Mouse (Mus musculus): ENCODE measurements around the gene Dysf.
"Not testable (repeated sequence)": the region's sequence is repeated elsewhere in the genome, so short reads cannot be mapped to it uniquely, and the experiment has no call there.

The Dysf gene

DNA sequence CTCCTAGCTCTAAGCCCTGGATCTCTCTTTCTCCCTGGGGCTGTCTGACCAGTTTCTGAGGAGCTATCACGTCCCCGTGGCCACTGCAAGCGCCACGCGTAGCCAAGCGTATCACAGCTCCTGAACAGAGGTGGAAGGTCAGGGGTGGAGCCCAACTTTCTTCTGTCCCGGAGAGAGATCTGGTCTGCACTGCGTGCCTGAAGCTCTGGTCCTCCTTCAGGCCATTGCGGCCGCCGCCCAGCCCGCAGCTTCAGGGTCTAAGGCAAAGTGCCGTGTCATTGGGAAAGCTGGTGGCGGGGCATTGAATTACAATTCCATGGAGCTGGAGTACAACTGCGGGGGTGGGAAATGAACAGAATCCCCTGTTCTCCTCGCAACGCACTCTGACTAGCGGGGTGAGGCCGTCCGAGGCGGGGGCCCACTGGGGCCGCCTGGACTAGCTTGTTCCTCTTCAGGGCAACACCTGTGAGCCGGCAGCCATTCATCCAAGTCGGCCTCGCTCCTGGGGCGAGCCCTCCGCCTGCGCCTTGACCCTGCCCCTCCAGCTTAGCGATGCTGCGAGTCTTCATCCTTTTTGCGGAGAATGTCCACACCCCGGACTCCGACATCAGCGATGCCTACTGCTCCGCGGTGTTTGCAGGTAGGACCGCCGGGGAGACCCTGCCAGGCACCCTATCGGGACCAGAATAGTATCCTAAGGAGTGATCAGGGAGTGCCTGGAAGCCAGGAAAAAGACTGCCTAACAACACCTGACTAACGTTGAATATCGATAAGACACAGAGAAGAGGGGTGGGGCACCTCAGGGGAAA lies at the start of gene Dysf:
Gene Dysf, plus strand, starts transcription at position 228 of the 809 bp plus-strand sequence.
- no peak for DNase-seq (ENCODE audit: low read depth, low spot score)

DNA sequence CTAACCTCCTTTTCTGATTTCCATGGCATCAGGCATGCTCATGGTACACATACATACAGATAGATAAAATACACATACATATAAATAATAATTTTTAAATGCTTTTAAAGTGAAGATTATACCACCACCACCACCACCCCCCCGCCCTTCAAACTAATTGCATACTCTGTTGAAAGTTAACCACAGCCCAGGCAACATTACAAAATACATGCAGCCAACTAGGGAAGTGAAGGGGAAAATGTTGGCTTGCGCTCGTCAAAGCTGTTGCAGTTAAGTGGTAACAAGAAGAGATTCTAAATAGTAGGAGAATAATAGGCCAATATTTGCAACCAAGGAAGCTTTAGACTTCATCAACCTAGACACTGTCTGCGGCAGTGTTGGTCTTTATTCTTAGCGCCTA lies 20.7 kb upstream of the Dysf start:
- no peak for DNase-seq (ENCODE audit: low read depth, low spot score)

DNA sequence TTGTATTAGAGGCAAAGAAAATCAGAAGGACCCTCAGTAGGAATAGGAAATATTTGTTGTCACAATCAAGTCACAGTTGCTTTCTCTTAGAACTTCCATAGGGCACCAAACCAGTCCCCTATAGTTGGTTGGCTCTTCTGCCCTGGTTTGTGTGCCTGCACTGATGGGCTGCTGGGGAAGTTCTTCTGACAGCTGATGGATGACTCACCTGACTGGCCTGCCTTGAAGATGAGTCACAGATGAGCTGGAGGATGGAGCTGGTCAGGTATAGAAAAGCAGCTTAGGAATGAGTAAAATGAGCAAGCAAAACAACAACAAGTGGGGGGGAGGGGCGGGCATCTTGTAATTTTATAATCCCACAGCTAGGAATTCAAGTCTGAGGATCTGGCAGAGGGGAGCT lies 5.7 kb upstream of the Dysf start:
- DNase-seq (ENCODE audit: low read depth, low spot score): no peak

DNA sequence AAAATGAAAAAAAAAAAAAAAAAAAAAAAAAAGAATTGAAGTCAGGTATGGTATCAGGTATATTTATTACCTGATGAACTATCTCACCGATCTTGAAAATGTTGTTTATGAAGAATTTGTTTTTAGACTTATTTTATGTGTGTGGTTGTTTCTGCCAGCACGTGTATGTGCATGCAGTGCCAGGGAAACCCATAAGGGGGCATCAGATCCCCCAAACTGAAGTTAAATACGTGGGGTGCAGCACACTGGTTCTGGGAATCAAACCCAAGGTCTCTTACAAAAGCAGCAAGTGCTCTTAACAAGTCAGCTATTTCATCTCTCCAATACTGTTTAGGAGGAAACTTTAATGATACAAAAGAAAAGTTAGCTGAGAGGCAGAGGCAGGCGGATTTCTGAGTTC lies 4.1 kb upstream of the Dysf start:
- DNase-seq (ENCODE audit: low read depth, low spot score): no peak

DNA sequence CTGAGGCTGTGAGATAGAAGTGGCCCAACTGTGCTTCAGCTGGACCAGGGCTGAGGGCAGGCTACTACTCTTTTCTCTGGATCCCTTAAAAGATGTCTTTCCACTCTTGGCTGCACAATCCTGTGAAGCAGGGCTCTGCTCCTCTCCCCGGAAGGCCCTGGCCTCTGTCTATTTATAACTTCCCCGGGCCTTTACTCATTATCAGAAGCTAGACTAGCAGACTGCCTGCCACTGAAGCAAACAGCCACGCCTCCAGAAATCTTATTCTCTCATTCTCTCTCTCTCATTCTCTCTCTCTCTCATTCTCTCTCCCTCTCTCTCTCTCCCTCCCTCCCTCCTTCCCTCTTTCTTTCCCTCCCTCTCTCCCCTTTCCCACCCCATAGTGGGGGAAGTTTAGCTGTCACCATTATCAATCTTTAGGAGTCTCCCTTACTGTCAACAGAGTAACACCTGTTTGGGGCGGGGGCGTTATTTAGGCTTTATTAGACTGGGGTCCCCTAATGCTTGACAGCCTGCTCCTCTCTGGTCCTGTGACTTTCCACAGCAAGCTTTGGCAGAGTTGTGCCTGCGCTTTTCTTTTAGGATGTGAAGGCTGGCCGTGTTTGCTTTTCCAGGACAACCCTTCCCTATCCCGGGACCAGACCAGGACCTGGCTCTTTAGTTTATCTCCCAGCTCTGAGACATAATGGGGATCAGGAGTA lies 932 bp downstream of the Dysf start:
- DNase-seq (ENCODE audit: low read depth, low spot score): no peak

DNA sequence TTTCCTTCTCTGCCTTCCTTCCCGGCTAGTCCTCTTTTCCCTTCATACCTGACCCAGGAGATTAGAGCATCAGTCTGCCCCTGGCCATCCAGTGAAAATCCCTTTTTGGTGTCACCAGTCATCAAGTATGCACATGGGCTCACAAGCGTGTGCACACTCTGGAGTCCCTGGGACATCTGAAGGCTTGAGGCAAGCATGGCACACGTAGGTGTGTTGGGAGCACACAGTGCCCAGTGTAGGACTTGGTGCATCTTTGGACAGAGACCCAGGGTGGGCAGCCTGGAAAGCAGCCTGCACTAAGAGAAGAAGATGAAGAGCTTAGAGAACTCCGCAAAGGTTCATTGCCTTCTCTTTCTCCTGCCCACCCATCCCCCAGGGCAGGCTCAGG lies 1.5 kb downstream of the Dysf start:
- DNase-seq (ENCODE audit: low read depth, low spot score): no peak

DNA sequence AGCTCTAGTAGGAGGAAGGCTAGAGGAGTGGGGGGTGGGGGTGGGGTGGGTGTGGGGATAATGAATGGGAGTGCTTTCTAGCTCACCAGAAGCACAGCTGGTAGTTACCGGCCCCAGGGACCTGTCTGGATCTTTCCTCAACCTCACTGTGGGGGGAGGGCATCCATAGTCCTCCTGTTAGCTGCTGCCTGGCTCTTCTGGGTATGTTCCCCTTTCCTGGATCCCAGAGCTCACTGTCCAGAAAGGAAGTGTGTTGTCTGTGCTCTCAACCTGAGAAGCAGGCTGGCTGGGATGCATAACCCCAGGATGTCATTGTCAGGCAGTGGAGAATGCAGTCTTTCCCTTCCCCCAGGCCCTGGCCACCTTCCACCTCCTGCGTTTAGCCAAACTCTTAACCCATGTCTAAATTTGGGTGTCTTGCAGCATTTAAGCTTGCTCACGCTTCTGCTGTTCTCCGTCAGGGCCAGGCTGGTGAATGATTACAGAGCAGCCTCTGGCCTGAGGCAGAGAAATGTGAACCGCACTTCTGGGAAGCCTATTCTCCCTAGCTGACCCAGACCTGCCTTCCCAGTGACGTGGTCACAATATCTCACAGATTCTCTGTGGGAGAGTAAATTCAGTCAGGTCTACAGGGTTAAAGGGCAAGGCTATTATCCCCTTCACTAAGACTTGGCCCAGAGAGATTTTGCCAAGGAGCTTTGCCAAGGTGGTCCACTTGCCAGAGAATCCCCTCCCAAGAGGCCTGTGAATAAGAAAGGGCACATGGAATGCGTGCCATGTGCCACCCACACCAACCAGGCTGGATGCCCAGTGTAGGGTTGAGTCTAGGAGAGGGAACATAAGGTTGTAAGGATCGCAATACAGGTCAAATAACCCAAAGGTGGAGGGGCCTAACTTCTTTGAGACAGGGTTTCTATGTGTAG lies 2.2 kb downstream of the Dysf start:
- no peak for DNase-seq (ENCODE audit: low read depth, low spot score)

DNA sequence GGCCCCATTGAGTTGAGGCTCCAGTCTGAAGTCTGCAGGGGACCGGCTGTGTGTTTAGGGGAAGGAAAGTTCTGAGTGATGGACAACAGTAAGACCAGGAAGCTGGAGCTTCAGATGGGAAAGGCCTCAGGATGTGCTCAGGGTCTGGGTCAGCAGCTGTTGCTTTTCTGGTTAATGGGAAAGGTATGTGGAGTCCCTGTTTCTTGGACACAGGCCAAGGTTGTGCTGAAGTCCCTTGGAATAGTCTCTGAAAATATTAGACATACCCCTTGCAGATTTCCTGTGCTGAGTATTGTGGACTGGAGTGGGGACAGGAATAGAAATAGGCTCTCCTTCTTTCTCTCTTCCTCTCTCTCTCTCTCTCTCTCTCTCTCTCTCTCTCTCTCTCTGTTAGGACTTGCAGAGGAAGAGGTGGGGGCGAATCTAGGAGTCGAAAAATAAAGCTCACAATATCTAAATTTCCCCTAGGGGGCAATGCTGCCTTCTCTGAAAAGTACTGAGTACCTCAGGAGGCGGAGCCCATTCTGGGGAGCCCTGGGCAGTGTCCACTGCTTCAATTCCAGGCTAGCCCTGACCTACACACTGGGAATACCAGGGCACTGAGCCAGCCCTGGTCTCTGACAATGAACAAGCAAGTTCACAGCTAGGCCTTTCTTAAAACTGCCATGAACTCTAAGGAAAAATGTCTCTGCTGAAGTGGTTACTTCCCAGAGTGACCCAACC lies 6.7 kb downstream of the Dysf start:
- DNase-seq (ENCODE audit: low read depth, low spot score): not testable (repeated sequence)

DNA sequence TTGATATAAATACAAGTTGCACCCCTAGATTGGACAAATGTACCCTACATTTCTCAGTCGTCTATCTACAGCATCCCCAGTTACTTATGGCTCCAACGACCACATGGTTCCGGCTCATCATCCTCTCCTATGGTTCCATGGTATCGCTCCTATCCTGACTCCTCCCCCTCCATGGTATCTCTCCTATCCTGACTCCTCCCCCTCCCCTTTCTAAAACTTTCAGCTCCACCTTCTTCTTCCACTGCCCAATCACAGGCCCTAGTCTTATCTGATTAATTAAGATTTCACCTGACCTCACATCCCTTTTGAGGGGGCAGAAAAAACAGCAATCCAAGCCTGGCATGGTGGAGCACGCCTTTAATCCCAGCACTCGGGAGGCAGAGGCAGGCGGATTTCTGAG lies 8.5 kb downstream of the Dysf start:
- DNase-seq (ENCODE audit: low read depth, low spot score): no peak

DNA sequence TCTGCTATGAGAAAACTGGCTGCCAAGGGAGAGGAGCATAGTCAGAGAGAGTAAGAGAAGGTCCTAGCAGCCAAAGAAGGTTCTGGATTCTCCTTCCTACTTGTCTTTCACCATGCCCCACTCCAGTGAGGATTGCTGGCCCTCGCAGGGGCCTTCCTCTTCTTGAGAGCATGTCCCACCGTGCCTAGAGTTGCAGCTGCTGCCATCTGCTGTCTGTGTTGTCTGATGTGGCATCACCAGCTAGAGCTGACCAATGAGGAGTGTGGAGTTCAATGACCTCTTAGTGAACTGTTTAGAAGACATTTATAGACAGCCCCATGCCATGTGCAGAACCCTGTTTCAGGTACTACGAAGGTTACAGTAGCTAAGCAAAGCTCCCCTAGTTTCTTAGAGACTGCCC lies 9.0 kb downstream of the Dysf start:
- no peak for DNase-seq (ENCODE audit: low read depth, low spot score)

DNA sequence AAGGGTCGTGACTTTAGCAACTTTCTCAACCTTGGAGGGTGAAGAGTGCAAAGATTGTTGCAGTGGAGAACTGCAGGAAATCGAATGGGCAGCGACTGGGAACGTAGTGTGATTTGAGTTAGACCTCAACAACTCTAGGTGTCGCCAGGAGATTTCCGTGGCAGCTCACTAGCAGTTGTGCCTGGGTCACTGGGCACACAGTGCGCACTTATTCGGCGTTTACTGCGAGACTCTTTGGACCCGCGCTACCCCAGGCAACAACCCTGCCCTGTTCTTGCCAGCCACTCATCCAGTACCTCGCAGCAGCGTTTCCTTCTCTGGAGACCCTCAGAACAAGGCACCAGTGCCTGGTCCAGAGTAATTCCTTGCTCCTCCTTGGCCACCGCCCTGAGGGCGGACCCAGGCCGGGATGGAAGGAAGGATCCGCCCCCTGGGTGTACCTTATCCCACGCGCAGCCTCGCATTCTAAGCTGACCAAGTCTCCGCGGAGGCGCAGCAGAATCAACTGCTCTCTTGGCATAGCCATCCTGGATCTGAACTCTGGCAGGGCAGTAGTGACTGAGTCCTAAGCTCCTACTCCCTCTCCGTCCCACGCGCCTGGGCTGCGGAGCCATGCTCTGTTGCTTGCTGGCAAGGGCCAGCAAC lies 10.6 kb downstream of the Dysf start:
- DNase-seq (ENCODE audit: low read depth, low spot score): no peak

DNA sequence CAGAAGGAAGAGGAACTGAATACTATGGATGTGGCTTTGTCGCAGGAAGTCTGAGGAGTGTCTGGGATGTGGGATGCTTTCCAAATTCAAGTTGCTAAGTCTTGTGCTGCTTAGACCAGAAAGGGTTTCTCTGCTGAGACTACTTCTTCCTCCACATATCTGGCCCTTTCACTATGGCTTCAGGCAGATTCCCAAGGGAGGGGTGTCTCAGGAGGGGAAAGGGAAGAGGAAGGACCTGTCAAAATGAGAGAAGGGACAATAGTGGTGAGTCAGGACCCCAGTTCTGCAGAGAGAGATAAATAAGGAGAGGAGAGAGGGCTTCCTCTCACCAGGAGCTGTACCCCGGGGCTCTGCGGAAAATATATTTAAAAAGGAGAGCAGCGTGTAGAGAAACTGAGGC lies 11.6 kb downstream of the Dysf start:
- DNase-seq (ENCODE audit: low read depth, low spot score): no peak

DNA sequence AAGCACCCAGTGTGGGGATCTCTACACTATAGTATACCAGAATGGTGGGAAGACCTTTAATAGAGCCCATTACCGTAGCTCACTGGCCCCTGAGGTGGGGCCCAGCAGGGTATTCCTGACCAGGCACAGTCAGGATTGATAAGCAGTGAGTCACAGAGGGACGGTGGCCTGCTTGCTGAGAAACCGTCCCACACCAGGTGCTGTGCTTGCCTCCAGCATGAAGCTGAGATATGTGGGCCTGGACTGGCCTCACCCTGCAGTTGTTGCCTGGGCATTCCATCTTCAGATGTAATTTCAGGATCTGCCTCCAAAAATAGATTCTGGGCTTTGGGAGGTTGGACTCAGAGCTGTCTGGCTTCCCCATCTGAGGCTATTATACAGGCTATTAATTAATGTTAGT lies 13.6 kb downstream of the Dysf start:
- DNase-seq (ENCODE audit: low read depth, low spot score): no peak

DNA sequence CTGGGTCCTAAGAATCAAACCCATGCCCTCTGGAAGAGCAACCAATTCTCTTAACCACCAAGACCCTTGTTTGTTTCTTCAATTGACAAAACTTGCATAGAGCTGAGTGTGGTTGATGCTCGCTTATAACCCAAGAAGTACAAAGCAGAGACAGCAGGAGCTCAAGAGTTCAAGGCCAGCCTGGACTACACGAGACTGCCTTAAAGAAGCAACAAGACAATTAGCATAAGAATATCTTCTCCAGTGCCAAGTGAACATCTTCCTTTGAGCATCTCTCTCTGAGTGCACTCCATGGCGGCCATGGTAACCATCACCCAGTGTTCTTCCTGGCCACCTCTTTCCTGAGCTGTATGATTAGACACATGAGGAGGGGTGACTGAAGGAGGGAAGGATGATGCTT lies 17.2 kb downstream of the Dysf start:
- DNase-seq (ENCODE audit: low read depth, low spot score): no peak

DNA sequence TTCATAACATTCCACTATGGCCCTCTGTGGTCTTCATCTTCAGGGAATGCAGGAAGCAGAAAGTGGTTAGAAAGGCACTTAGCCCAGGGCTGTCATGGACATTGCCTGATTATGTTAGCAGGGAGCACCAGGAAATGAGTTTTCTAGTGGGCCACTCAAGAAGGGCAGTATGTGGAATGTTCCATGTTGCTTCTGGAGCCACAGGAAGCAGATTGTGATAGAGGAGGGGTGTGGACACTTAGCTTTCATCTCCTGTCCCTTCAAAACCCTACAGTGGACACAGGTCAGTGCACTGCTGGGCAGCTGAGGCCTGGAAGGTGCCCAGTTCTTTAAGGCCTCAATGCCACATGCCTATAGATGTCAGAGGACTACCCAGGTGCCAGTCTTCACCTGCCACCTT lies 20.4 kb downstream of the Dysf start:
- no peak for DNase-seq (ENCODE audit: low read depth, low spot score)

DNA sequence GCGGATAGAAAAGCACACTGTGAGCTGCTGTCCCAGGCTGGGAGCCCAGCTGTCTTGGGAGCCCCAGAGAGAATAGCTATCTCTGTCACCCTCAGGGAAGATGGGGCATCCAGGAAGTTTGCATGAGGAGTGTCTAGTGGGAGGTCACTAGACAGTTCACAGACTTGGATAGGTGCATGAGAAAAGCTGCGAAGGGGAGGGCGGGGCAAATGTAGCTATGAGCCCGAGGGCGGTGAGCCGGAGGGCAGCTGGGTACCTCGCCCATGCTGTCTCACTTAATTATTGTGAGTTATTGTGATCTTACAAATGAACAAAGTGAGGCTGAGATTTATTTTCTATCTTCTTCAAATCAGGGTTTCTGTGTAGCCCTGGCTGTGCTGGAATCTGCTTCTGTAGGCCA lies 21.4 kb downstream of the Dysf start:
- no peak for DNase-seq (ENCODE audit: low read depth, low spot score)

DNA sequence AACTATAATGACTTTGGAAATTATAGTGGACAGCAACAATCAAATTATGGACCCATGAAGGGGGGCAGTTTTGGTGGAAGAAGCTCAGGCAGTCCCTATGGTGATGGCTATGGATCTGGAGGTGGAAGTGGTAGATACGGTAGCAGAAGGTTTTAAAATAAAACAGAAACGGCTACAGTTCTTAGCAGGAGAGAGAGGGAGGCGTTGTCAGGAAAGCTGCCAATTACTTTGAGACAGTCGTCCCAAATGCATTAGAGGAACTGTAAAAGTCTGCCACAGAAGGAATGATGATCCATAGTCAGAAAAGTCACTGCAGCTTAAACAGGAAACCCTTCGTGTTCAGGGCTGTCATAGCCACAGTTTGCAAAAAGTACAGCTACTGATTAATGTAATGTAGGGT lies 24.1 kb downstream of the Dysf start:
- not testable (repeated sequence) for DNase-seq (ENCODE audit: low read depth, low spot score)

DNA sequence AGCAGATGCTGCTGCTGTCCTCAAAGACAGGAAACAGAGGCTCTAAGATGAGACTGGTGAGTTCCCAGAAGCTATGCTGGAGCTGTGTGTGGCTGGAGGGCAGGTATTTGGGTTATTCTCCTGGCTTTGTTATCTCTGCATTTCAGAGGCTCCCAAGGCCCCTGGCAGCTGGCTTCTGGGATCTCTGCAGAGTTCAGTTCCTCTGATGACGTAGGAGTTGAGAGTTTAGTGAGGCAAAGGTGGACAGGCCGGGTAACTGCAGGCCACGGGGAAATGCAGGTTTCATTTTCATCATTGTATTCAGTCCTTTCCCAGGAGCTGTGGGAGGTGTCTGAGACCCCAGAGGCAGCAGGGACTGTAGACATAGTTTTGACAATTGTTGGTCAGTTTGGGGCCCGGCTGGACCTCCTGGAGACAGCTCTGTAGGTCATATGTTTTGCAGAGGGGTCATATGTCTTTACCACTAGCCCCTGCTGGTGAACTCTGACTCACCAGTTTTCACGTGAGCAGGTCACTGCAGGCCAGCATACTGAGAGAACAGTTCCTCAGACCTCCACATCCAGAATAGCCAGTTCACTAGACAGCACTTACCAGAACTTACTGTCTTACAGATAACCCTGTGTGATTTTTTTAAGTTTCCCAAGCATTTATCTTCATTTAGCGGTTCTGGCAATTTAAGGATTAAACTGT lies 35.0 kb downstream of the Dysf start:
- no peak for DNase-seq (ENCODE audit: low read depth, low spot score)

DNA sequence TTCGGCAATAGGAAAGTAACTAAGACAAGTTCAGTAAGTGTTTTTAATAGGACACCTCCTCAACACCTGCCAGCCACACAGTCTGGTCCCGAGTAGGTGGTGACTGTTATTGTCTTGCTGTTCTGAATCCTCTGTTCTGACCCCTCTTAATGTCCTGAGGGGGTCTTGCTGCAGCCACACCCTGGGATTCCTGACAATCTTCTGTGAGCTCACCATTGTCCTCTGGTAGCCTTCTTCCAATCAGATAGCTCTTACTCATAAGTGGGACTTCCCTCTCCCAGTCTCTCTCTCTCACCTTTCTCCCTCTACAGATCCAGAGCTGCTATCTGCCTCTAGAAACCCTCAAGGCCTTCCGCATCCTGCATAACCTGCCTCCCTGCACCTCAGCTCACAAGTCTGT lies 36.3 kb downstream of the Dysf start:
- DNase-seq (ENCODE audit: low read depth, low spot score): no peak

DNA sequence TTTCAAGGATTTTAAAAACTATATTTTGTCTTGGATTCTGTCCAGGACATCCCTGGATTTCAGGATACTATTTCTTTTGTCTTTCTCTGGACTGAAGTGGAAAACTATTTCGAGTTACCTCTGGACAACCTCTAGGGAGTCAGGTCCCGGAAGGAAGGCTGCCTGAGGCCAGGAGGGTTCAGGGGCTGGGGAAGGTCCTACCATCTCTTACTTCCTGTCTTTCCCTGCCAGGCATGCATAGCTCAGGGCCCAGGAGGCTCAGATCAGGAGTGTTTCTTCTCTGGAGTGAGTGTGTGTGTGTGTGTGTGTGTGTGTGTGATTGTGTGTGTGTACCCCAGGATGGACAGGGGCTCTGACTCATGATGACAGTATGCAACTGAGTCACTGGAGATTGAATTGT lies 40.5 kb downstream of the Dysf start:
- DNase-seq (ENCODE audit: low read depth, low spot score): no peak

DNA sequence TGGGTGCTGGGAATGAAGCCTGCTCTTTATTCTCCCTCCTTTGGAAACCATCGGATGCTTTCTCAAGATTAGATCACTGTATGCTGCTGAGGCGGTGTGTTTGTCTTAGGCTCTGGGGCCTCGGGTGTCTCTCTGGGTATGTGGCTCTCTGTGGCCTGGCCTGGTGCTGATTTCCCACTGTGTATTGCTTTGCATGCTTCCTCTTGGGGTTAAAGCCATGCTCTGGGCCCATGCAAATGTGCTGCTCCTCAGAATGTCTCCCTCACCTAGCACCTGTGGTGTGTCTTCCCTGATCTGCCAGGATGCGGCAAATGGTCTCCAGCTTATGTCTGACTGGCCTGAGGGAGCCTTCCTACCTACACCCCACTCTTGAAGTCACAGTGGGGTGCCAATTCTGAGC lies 41.8 kb downstream of the Dysf start:
- DNase-seq (ENCODE audit: low read depth, low spot score): no peak
